Mouse (Mus musculus) erythroblast, embryonic 14.5 days (primary cell): Measurements from ENCODE around the gene Kif28.

Experiments used
- GATA1 ChIP-seq: IDR thresholded peaks from 2 replicates; pipeline ENCODE4 v1.6.1; 2012; ENCODE audit warnings: low read length, inconsistent platforms, mixed read lengths
- TAL1 ChIP-seq: IDR thresholded peaks from 3 replicates; pipeline ENCODE4 v1.6.1; 2012; ENCODE audit warnings: low read length, inconsistent platforms, mixed read lengths

GRCm38 (mm10) chr1:179686348-179686747 lies 58.7 kb downstream of the Kif28 start:
- no peak for TF ChIP-seq GATA1
- no peak for TF ChIP-seq TAL1
